Mouse (Mus musculus) bone marrow, adult 2 months (tissue): Measurements from ENCODE around the gene Lrwd1.
"Not testable (repeated sequence)": the region's sequence is repeated elsewhere in the genome, so short reads cannot be mapped to it uniquely, and the experiment has no call there.

Source experiments
- CTCF ChIP-seq: fragments of 200-500 bp; IDR thresholded peaks from 2 replicates; pipeline ENCODE4 v1.5.1; 2011; ENCODE audit warnings: low read length, control low read depth; ENCODE audit not compliant: control insufficient read depth, insufficient read depth
- POLR2A ChIP-seq: fragments of 200-500 bp; IDR thresholded peaks from 2 replicates; pipeline ENCODE4 v1.6.1; 2011; ENCODE audit warnings: low read depth, mild to moderate bottlenecking, control low read depth, low read length, borderline replicate concordance; ENCODE audit not compliant: control insufficient read depth

GRCm38 (mm10) chr5:136113546-136113945 lies 22.3 kb downstream of the Lrwd1 start:
- not testable (repeated sequence) for TF ChIP-seq CTCF, POLR2A
